Mouse (Mus musculus) small intestine, adult 10 weeks (tissue): Measurements from ENCODE around the gene Clmp. TPM values are rescaled to one million over a fixed set of nuclear protein-coding genes. Genes with fewer than 3 reads are reported as not detected.

Source experiments
- polyA plus RNA-seq: library from polyadenylated mRNA; stranded (reverse); fragments of 350-450 nt; fragmentation: Illumina TruSeq; extraction: RNeasy Lipid Tissue Mini Kit (QIAGEN cat#74804); gene quantifications from one replicate; pipeline ENCODE4 v1.2.3, GENCODE M21; 2014; ENCODE audit warnings: low replicate concordance

Clmp gene
- polyA plus RNA-seq = 30.1 TPM

DNA sequence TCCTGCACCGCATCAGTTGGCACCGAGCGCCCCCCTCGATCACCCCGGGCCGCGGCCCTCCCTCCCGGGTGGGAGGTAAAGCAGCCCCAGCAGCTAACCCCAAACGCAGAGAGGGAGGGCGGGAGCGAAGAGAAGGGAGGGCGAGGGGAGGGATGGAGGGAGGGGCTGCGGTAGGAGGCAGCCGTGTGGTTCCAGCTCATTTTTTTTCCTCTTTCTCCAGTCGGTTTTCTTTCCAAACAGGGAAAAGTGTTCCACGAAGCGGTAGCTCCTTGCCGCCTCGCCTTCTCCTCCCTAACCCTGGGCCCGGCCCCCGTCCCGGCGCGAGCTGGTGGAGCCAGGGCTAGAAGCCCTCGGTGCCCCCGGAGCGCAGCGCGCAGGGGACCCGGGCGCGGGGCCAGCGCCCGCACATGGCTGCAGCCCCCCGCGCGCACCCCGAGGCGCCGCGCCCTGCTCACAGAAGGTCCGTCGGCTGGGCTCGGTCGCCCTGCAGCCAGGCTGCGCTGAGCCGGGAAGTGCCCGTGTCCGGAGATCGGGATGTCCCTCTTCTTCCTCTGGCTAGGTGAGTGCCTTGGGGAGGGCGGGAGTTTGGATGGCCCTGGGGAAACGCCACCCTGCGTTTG is at the start of gene Clmp:
Gene Clmp (plus strand): TSS at position 162 of the 620 bp plus-strand sequence.

GRCm38 (mm10) chr9:40670313-40670712 is 15.4 kb upstream of the Clmp start, which contains the start of gene Gm21915:
TSS of gene Gm21915 (plus strand) at chr9:40670613.

GRCm38 (mm10) chr9:40800675-40801612 is 115.2 kb downstream of the Clmp start, which contains the start of gene Hspa8:
TSS of gene Hspa8 (plus strand) at chr9:40800984.

Other genes starting within 250 kb of the Clmp start
- 22.9 TPM for gene Gramd1b, start 154.6 kb upstream of the Clmp start, polyA plus RNA-seq
- gene Gm21915, start 15.3 kb upstream of the Clmp start, polyA plus RNA-seq = not detected
- gene Hspa8, start 115.0 kb downstream of the Clmp start, polyA plus RNA-seq = 904 TPM
- gene Bsx, start 188.2 kb downstream of the Clmp start, polyA plus RNA-seq = not detected